Mouse (Mus musculus) c-Kit-positive CD71-positive TER-119-positive erythroid progenitor cells, embryonic 14.5 days (primary cell): ENCODE results near the gene Prkd1.
"Not testable (repeated sequence)": the region's sequence is repeated elsewhere in the genome, so short reads cannot be mapped to it uniquely, and the experiment has no call there.

Experiments
- DNase-seq: peaks from one replicate; pipeline ENCODE4 v3.0.0-alpha.2; 2013; ENCODE audit warnings: low spot score

The Prkd1 gene

GRCm38 (mm10) chr12:50648671-50649541 lies at the start of gene Prkd1:
Gene Prkd1, minus strand, starts transcription at chr12:50649098.
- no peak for DNase-seq

- no peak for DNase-seq
These were observed 48.6 kb upstream of the Prkd1 start for GRCm38 (mm10) chr12:50697492-50697891.

GRCm38 (mm10) chr12:50648176-50648670 lies 675 bp downstream of the Prkd1 start:
- no peak for DNase-seq

- DNase-seq = no peak
These were observed 2.0 kb downstream of the Prkd1 start for GRCm38 (mm10) chr12:50646857-50647256.

- no peak for DNase-seq
These were observed 6.2 kb downstream of the Prkd1 start for GRCm38 (mm10) chr12:50642671-50643070.

DNA sequence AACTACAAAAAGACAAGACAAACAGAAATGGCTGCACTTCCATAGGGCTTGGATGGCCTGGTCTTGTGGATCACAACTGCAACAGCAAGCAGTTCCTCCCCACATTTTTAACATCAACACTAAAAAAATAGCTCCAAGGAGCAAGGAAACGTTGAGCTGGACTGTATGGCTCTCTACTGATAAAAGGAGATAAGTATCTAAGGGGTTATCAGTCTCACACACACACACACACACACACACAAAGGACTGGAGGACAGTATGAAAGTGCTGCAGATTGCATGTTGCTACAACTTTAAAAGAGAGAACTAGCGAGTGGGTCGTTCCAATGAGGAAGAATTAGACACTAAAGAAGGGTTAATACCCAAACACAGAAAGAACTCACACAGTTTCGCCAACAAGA lies 8.7 kb downstream of the Prkd1 start:
- DNase-seq = no peak

DNA sequence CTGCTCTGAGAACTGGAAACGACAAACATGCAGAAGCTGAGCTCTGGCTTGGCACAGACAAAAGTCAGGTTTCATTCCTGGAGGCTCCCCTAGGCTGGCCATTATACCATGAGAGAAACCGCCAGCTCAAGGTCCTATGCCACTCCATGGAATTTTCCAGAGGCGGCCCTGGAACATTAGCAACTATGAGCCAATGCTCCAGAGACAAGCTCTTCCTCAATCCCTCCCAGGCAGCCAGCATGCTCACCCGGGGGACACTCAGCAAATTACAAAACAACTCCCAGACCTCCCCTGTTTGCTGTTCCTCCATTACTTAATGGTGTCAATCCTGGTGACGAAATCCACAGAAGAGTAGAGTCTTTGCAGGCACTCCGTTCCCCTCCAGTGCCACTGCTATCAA lies 14.5 kb downstream of the Prkd1 start:
- no peak for DNase-seq

DNA sequence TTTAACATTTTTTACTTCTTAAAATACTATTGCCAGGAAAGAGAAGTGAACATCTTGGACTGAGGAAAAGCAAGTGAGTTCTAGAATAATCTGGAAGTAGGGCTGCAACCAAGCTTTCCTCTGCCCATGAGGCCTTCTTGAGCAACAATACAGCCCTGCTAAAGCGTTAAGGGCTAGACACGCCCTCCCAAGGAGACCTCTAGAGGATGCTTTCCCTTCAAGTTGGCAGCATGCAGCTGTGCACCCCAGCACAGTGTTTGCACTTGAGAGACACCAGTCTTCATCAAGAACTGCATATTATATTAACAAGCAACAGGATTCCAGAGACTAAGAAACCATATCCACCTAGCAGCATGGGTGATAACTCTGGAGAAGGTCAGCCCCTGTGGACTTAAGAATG lies 22.8 kb downstream of the Prkd1 start:
- not testable (repeated sequence) for DNase-seq

DNA sequence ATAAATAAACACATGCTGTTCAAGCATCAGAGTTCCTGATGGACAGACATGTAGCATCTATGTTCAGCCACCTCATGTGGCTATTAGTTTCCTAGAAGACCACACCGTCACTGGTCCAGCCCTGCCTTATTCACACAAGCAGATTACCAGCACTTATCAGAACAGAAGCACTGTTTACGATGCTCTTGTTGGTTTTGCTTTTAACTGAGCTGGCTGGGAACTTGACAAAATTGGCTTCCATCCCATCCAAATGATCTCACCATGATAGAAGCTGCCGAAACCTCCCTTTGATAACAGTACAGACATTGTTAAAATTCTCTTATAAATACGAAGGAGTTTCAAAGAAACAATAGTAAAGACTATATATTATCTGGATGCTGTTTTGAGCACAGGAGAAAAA lies 24.7 kb downstream of the Prkd1 start:
- no peak for DNase-seq

GRCm38 (mm10) chr12:50615852-50616251 lies 33.0 kb downstream of the Prkd1 start:
- no peak for DNase-seq

DNA sequence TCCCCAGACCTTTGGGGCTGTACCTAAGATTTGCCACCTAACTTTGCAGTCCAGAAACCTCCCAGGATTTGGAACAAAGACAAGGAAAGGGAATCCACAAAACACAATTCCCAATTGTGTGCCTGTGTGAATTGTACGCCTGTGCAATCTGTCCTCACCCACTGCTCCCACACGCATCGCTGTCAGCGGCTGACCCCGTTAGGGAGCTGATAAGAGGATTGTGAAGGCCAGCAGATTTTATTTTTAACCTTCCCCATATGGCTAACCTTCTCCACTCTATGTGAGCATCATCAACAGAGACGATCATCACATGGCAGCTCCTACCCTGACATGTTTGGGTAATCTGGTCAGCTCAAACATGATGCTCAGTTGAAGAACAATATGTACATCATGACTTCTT lies 34.6 kb downstream of the Prkd1 start:
- no peak for DNase-seq

DNA sequence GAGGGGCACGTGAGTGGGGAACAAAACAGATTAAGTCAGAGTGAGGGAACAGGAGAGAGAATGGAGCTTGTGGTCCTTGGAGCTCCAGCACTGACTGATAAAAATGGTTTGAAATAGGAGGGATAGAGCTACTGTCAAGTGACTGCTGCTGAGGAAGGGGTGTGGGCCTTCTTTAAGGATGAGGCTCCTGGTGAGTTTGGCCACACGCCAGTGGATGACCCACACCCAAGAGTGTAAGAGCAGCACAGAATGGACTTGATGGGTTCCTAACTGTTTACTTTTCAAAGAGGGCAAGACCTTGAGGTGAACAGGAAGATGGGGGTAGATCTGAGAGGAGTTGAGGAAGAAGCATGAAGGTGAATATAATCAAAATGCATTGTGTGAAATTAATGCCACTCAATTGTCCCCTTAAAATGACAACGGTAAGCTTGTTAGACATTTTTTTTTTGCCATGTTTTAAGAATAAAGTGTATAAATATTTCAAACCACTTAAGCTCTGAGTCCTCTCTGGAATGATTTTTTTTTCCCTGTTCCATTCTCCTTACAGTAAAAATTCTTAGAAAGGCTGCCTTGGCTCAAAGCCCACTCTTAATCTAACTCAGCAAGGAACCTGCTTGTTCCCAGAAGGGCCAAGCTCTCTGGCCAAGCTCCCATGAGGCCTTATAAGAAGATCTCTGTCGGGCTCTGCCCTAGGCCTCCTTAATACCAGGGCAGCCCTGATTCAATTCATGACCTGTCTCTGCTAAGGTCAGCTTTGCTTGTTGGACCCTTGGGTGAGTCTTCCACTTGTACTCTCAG lies 42.0 kb downstream of the Prkd1 start:
- no peak for DNase-seq

DNA sequence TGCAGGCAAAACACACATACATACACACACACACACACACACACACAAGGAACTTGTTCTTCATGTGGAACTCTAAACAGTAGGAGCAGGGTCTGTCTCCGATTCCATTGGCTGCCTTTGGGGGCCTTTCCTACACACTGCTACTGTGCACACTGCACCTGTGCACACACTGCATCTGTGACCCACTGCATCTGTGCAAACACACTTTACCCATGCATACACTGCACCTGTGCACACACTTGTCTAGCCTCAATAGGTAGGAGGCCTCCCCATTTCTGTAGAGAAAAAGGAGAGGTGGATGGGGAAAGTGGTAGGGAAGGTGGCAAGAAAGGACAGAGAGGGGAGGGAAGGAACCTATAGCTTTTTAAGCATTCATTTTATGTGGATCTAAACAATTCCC lies 49.5 kb downstream of the Prkd1 start:
- no peak for DNase-seq

GRCm38 (mm10) chr12:50598053-50598988 lies 50.6 kb downstream of the Prkd1 start:
- DNase-seq = no peak

GRCm38 (mm10) chr12:50597467-50597866 lies 51.4 kb downstream of the Prkd1 start:
- DNase-seq = no peak

DNA sequence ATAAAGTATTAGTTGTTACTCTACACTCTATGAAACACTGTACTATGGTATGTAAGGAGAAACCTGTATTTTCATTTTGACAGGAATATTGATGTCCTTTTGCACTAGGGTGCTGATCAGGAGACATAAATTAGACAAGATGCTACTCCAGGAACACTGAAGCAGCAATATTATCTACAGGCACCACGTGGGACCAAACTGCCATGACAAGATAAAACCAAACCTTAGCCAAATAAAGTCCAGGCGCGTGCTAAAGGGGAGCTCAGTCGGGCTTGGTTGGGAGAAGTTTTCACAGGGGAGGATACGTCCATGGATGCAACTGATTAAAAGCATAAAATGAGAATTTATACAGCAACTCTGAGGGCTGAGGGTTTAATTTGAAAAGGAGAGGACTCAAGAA lies 53.1 kb downstream of the Prkd1 start:
- peak; percentile 19 for DNase-seq

DNA sequence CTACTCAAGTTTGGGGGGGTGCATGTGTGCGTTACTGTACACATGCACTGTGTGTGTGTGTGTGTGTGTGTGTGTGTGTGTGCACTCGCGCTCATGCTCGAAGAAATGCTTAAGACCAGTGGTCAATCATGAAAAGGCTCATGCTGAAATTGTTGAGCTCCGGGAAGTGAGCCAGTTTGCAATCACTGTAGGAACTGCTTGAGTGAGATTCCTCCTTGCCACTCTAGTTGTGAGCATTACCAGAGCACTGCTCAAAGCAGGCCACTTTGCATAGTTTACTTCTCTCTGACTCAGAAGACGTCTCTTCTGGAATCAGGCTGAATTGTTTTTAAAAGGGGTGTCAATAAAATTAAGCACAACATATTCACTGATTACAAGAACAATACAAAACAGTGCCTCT lies 54.4 kb downstream of the Prkd1 start:
- no peak for DNase-seq

DNA sequence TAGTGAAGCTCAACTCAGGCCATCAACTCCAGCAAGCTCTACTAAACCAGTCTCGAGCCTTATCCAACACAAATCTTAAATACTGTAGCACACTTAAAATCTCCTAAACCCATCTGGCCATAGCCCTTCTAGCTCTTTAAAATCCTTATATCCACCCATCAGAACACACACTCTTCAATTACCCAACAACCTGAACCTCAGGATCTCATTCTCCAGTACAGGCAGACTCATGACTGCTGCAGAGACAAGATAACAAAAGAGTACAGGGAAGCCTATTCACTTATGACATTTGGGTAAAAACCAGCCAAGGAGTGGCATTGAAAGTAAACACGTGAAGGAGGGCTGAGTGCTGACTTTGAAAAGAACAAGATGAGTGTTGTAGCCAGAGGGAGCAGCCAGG lies 55.4 kb downstream of the Prkd1 start:
- DNase-seq = peak; percentile 14

DNA sequence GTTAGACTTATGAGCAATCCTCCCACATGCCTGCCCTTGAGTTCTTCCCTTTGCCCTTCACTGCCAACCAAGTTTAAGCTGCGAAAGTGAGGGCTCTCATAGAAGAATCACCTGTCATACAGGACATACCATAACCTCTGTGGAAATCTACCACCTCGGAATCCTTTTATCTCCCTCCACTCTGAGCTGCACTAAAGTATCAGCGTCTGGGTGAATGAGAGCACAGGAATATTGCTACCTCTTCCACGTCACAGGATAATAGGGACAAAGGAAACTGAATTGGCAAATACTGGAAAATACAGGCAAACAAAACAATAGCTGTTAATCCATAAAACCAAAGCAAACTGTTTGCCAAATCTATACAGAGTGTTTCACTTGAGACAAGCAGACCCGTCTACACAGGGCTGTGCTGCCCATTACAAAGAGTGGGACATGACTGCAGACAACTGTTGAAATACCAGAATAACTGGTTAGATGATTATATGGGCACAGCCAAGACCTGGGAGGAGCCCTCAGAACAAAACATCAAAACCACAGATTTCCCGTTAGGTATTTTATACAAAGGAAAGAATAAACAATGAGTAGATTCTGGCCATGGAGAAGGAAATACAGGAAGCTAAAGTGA lies 60.6 kb downstream of the Prkd1 start:
- no peak for DNase-seq

DNA sequence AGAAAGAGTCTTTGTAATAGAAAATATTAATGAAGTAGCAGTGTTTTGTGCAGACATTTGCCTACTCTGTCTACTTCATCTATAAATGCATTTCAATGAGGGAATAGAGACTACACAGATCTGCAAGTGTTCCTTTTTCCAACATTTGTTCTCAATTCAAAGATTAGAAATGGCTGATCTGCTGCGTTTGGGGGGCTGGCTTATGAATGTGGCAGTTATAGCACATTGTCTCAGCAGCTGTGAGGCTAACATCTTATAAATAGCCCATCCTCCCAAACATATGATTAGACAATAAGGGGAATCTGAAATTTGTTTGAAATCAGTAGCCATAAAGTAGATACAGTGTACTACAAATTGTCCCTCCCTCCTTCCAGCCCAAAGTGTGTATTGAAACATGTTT lies 83.7 kb downstream of the Prkd1 start:
- DNase-seq = no peak

DNA sequence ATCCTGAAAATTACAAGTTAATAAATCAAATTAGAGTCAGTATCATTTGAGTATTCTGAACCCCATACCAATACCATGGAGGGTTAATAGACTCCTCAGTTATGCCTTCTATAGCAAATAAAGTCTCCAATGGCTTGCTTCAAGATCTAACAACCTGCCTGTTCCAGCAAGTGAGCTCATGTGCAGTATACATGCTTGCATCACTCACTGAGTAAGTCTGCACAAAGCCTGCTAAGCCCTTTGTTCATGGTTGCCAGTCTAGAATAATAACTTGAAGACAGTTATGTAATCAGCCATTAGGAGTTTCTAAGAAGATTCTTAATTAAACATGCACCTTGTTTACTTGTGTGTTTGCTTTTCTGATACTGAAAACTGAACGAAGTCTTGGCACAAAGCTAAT lies 88.4 kb downstream of the Prkd1 start:
- no peak for DNase-seq

DNA sequence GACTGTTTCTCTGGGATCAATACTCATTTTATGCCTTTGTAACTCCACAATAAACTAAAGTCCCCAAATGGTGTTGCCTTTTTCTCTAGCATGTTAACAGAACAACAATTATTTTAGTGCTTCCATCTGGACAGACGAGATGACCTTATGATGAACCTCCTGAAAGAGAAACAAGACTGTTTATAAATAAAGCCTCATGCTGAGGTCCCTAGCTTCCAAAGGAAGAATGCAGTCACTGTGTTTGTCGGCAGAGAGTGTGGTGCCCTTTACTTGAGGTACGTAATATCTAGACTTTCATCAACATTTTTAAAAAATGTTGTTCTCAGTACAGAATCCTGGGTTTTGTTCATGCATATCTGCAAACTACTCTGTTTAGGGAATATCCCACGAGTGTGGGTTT lies 90.7 kb downstream of the Prkd1 start:
- DNase-seq = no peak
